Mouse (Mus musculus) C2C12 (cell line): ENCODE results near the gene Gm38392. TPM values are rescaled to one million over a fixed set of nuclear protein-coding genes. Genes with fewer than 3 reads are reported as not detected.

Source experiments
- H3K27me3 ChIP-seq: one replicate; pipeline ENCODE4 v1.6.1; 2011; ENCODE audit not compliant: control insufficient read depth, insufficient read depth, insufficient read length
- H3K36me3 ChIP-seq: one replicate; pipeline ENCODE4 v1.6.1; 2011; ENCODE audit not compliant: control insufficient read depth, insufficient read depth
- H3K4me3 ChIP-seq: one replicate; pipeline ENCODE4 v1.5.1; 2011; ENCODE audit warnings: mild to moderate bottlenecking, control low read depth; ENCODE audit not compliant: poor library complexity, insufficient read depth, severe bottlenecking
- H3K79me2 ChIP-seq: one replicate; pipeline ENCODE4 v1.6.1; 2011; ENCODE audit not compliant: control insufficient read depth, insufficient read depth
- H3K79me3 ChIP-seq: one replicate; pipeline ENCODE4 v1.6.1; 2011; ENCODE audit warnings: low read depth, control low read depth
- H3ac ChIP-seq: one replicate; pipeline ENCODE3; 2011; ENCODE audit warnings: low read depth; ENCODE audit not compliant: control insufficient read depth, insufficient read length
- CEBPB ChIP-seq: IDR thresholded peaks from one replicate; pipeline ENCODE4 v1.6.1; 2011; ENCODE audit warnings: low read depth, mild to moderate bottlenecking, control low read depth, moderate library complexity
- CTCF ChIP-seq: IDR thresholded peaks from one replicate; pipeline ENCODE4 v1.5.1; 2011; ENCODE audit not compliant: control insufficient read depth, insufficient read depth, insufficient read length
- FOSL1 ChIP-seq: IDR thresholded peaks from one replicate; pipeline ENCODE4 v1.8.0; 2011; ENCODE audit warnings: mild to moderate bottlenecking, low read length; ENCODE audit not compliant: poor library complexity, insufficient read depth, severe bottlenecking
- MAX ChIP-seq: IDR thresholded peaks from one replicate; pipeline ENCODE4 v1.6.1; 2011; ENCODE audit warnings: mild to moderate bottlenecking, control low read depth
- MYOD1 ChIP-seq: IDR thresholded peaks from one replicate; pipeline ENCODE4 v1.6.1; 2011; ENCODE audit warnings: low read depth; ENCODE audit not compliant: control insufficient read depth, insufficient read length
- MYOG ChIP-seq: IDR thresholded peaks from one replicate; pipeline ENCODE4 v1.6.1; 2011; ENCODE audit not compliant: control insufficient read depth, insufficient read length; ENCODE audit errors: extremely low read depth
- USF1 ChIP-seq: IDR thresholded peaks from one replicate; pipeline ENCODE4 v1.6.1; 2011; ENCODE audit warnings: low read depth, mild to moderate bottlenecking, control low read depth, moderate library complexity
- long read RNA-seq, 2 experiments: library from polyadenylated mRNA; unstranded; transcript quantifications; one replicate each; pipeline ENCODE4 v2.0.0; 2019 to 2020
- polyA plus RNA-seq: library from polyadenylated mRNA; unstranded; fragments of >200 nt; fragmentation: generic; extraction: Trizol; gene quantifications from one replicate; pipeline ENCODE4 v1.2.1, GENCODE M21; 2012; ENCODE audit warnings: missing spikeins

Gene Gm38392
- polyA plus RNA-seq: not detected
- long read RNA-seq, experiment 1: 0 reads
- long read RNA-seq, experiment 2: 0 reads

DNA sequence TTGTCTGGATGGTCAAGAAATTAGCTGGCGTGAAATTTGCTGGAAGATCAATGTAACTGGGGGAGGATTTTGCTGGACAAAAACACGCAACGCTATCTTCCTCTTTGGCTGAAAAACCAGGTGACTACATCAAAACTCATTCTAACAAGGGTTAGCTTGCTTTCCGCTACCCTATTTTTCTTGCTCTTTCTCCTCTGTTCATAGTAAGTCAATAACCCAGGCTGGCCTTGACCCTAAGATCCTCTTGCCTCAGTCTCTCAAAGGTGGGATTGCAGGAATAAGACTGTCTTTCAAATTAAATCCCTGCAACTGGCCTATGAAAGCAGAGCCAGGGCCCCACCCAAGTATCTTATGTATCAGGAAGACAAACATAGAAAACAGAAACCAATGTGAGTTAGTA, at the start of gene Gm38392:
Gene Gm38392, minus strand, starts transcription at position 101 of the 400 bp plus-strand sequence.
- Histone ChIP-seq H3K79me3 (no peaks in the 10 kb centered on the region), H3K36me3 (peaks cover 4% of the 10 kb centered on the region), H3K27me3 (peaks cover under 1% of the 10 kb centered on the region), H3K79me2 (no peaks in the 10 kb centered on the region), H3ac (no peak within 1 kb of the TSS), H3K4me3 (no peak within 1 kb of the TSS)
- no peak for TF ChIP-seq FOSL1
- TF ChIP-seq MAX: no peak
- no peak for TF ChIP-seq CTCF
- no peak for TF ChIP-seq USF1
- TF ChIP-seq MYOD1: no peak
- TF ChIP-seq MYOG: no peak
- TF ChIP-seq CEBPB: no peak

DNA sequence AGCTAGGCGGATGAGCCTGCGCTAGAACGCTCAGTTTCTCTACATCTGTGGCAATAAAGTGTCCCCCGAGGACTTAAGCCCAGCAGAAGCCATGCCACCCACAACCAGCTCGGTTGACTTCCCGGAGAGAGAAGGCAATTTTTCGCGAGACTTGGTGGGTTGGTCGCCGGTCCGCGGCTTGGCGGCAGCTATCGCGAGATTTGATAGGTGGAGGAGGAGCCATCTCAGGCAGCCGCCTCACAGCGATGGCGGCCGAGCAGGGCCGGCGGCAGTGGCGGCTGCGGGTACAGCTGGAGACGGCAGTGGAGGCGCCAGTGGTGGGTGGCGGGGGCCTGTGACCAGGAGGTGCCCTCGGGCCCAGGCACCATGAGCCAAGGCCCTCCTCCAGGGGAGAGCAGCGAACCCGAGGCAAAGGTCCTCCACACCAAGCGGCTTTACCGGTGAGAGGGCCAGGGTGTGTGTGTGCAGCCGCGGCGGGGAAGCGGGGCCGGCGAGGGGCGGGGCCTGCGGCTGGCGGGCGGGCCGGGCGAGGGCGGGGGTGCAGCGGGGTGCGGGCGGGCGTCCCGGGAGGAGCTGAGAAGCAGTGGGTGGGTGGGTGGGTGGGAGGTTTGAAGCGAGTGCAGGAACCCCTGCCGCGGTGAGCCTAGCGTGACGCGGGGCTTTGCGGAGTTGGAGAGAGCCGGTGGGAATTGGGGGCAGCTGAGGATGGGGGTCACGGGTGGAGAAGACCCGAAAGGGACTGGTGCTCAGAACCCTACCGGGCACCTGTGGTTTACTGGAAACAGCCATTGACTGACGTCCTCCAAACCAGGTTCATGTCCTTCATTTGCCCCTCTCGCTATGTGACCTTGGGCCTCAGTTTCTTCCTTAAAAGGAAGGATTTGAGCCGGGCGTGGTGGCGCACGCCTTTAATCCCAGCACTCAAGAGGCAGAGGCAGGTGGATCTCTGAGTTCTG, 49.3 kb upstream of the Gm38392 start, which contains the start of the genes Tmem79 and Smg5:
Gene Tmem79, minus strand, starts transcription at position 91 of the 956 bp plus-strand sequence.
Gene Smg5, plus strand, starts transcription at position 203 of the 956 bp plus-strand sequence.
- H3K79me2 ChIP-seq: peaks cover 51% of the 10 kb centered on the region
- H3K27me3 ChIP-seq: no peaks in the 10 kb centered on the region
- peaks cover 49% of the 10 kb centered on the region for H3K79me3 ChIP-seq
- H3ac ChIP-seq: peak within 1 kb of the TSS; percentile 94
- TF ChIP-seq USF1 (no peak), FOSL1 (no peak), CTCF (no peak), CEBPB (no peak), MAX (no peak), MYOD1 (no peak), MYOG (no peak)
- H3K36me3 ChIP-seq: peaks cover 37% of the 10 kb centered on the region
- peak within 1 kb of the TSS; percentile 74 for H3K4me3 ChIP-seq

DNA sequence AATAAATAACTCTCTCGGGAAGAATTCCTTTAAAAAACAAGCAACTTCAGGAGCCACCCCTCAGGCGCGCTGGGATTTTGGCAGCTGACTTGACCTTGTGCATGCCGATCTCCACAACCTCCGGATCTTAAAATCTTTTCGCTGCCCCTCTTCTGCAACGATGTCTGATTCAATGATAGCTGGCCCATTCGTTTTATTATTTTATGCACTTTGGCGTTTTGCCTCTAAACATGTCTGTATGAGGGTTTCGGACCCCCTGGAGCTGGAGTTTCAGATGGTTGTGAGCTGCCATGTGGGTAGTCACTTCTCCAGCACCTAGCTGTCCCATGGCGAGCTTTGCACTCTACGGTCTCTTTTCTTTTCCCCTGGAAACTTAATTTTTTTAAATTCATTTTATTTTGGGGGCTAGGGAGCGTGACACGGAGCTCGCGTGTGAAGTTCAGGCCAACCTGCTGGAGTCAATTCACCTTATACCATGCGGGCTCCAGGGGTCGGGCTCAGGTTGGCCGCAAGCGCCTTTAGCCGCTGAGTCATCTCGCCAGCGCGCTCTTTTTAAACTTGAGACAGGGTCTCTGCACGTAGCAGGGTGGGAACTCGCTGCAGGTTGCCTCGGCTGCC, 48.5 kb upstream of the Gm38392 start:
- H3K4me3 ChIP-seq: peak overlapping the region; percentile 74
- H3K79me2 ChIP-seq: peaks cover 43% of the 10 kb centered on the region
- H3K79me3 ChIP-seq: peaks cover 41% of the 10 kb centered on the region
- TF ChIP-seq MYOG: no peak
- TF ChIP-seq CEBPB: no peak
- TF ChIP-seq USF1: no peak
- TF ChIP-seq CTCF: no peak
- TF ChIP-seq MYOD1: no peak
- no peak for TF ChIP-seq MAX
- TF ChIP-seq FOSL1: no peak
- H3ac ChIP-seq: peak overlapping the region; percentile 94
- no peaks in the 10 kb centered on the region for H3K27me3 ChIP-seq
- H3K36me3 ChIP-seq: peaks cover 29% of the 10 kb centered on the region

DNA sequence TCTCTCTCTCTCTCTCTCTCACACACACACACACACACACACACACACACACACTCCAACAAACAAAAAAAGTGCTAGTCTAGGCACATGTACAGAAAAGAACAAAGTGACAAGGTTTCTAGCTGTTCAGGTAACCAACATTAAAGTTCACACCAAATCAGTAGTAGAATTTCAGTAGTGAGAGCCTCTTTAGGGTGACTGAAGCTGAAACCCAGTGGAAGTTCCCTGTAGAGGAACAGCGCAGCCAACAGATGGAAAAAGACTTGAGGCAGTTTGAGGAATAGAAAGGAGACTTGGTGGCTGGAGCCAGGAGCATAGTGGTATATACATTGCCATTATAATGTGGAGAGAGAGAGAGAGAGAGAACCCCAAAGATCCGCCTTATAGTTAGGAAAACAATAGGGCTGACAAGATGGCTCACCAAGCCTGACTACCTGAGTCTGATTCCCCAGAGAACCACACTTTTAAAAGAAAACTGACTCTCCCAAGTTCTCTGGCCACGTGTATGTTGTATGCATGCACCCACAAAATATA, 48.0 kb upstream of the Gm38392 start:
- Histone ChIP-seq H3K79me3 (peaks cover 36% of the 10 kb centered on the region), H3K4me3 (peak overlapping the region; percentile 74), H3K27me3 (no peaks in the 10 kb centered on the region), H3K36me3 (peaks cover 24% of the 10 kb centered on the region), H3ac (peak overlapping the region; percentile 35), H3K79me2 (peaks cover 38% of the 10 kb centered on the region)
- TF ChIP-seq MYOD1 (no peak), MAX (no peak), USF1 (no peak), MYOG (no peak), FOSL1 (no peak), CEBPB (no peak), CTCF (no peak)

DNA sequence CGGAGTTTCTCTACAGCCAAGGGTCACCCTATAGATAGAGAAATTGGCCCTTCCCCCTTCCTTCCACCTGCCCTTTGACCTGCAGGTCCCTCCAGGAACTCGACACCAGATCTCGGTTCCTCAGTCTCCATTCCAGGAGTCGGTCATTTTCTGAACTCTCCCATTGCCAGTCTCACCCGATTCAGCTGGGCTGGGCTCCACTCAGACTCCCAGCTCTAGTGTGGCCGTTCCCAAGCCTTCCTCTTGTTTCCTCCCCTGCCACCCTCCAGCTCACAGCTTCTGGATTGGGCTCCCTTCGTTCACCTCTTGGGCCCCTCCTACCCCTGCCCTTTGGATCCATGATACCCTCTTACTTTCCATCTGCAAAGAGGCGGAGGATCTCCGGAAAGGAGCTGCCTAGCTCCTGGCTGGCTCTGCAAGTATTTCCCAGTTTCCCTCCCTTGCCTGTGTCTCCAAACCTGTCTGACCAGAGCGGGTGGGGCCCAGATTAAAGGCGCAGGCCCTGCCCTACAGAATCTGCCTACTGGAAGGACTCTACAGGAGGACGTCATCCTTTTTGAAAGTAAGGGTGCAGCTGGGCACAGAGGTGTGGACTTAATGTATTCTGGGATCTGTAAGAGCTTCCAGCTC, 47.1 kb upstream of the Gm38392 start:
- Histone ChIP-seq H3K36me3 (peaks cover 17% of the 10 kb centered on the region), H3K4me3 (no peak overlapping the region), H3ac (no peak overlapping the region), H3K79me3 (peaks cover 28% of the 10 kb centered on the region), H3K27me3 (no peaks in the 10 kb centered on the region), H3K79me2 (peaks cover 29% of the 10 kb centered on the region)
- TF ChIP-seq MAX: no peak
- no peak for TF ChIP-seq CTCF
- TF ChIP-seq FOSL1: no peak
- TF ChIP-seq USF1: no peak
- TF ChIP-seq MYOD1: no peak
- no peak for TF ChIP-seq MYOG
- no peak for TF ChIP-seq CEBPB
